Mouse (Mus musculus): ENCODE measurements around the gene Prol1. TPM values are rescaled to one million over a fixed set of nuclear protein-coding genes. Genes with fewer than 3 reads are reported as not detected.
"Not testable (repeated sequence)": the region's sequence is repeated elsewhere in the genome, so short reads cannot be mapped to it uniquely, and the experiment has no call there.

Gene Prol1
- not detected for total RNA-seq (2021)
- long read RNA-seq, experiment 1: 0 reads
- long read RNA-seq, experiment 2: 0 reads

- no peak for DNase-seq
Observed at GRCm38 (mm10) chr5:88317012-88317411, at the start of gene Prol1. TSS of gene Prol1 (plus strand) at chr5:88317312.

GRCm38 (mm10) chr5:88268619-88269018, 48.5 kb upstream of the Prol1 start, which contains the start of gene Gm7714:
TSS of gene Gm7714 (plus strand) at chr5:88268919.
- no peak for DNase-seq

GRCm38 (mm10) chr5:88311307-88311706, 5.8 kb upstream of the Prol1 start:
- DNase-seq: not testable (repeated sequence)

DNA sequence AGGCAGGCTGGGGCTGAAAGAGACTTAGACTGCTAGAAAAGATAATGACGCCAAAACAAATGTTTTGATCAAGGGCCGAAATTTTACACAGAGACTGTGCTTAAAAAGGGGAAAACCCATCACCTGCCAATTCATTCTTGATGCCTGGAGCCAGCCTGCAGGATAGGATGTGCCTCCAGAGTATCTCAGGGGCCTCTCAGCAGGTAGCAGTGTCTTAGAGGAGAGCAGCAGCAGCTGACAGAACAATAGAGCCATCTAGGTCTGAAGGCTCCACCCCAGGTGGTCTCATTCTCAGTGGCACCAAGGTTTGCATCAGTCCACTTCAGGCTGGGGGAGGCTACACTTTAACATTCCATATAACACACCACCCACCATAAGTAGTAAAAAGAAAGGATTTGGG, 31.4 kb downstream of the Prol1 start:
- DNase-seq: not testable (repeated sequence)

DNA sequence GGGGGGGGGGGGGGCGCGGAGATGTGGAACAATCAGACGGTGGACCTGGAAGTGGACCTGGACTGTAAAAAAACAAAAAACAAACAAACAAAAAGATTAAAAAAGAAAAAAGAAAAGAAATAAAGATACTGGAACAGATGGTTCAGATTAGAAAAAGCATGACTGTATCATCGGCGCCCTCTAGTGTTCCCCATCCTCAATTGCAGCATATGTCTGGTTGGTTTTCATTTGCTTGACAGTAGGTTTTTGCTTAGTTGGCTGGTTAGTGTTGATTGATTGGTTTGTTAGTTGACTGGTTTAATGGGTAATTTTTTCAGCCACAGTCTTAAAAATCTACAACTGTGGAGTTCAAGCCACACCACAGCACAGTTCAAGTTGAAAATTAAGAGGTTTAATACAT, 47.7 kb downstream of the Prol1 start:
- peak; percentile 9 for DNase-seq

DNA sequence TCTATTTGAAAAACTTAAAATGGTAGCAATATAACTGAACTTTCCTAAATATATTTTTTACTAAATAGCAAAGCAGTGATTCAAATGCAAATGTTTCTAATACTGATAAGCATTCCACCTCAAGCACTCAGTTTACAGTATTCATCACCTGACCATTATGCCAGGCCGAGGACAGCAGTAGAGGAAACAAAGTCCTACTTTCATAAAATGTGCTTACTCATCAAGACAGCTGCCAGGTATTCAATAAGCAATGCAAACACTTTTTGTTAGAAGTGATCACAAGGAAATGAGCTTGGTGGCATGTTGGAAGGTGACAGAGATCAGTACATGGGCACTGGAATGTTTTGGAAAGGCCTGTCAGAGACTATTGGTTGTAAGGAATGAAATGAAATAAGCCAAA, 49.8 kb downstream of the Prol1 start:
- DNase-seq: no peak

- DNase-seq: no peak
Observed at GRCm38 (mm10) chr5:88370578-88371232, 53.6 kb downstream of the Prol1 start.

GRCm38 (mm10) chr5:88372563-88372962, 55.5 kb downstream of the Prol1 start:
- no peak for DNase-seq

- no peak for DNase-seq
Observed at GRCm38 (mm10) chr5:88375808-88376207, 58.7 kb downstream of the Prol1 start, which contains the start of gene Amtn. TSS of gene Amtn (plus strand) at chr5:88376108.

Other genes with a start within 250 kb of the Prol1 start
- gene Smr2, start 230.8 kb upstream of the Prol1 start, total RNA-seq (2021): not detected
- gene Gm11116, start 205.8 kb upstream of the Prol1 start, total RNA-seq (2021): not detected
- gene Gm11115, start 163.2 kb upstream of the Prol1 start, total RNA-seq (2021): not detected
- not detected for gene Gm7714, start 48.4 kb upstream of the Prol1 start, total RNA-seq (2021)
- gene Amtn, start 58.8 kb downstream of the Prol1 start, total RNA-seq (2021): under 1 TPM; 0.23 to 0.79 TPM
- gene Ambn, start 138.7 kb downstream of the Prol1 start, total RNA-seq (2021): not detected
- gene Enam, start 170.7 kb downstream of the Prol1 start, total RNA-seq (2021): not detected
- under 1 TPM in 1 of 2 experiments, not detected in 1; 0.23 TPM for gene Jchain, start 210.6 kb downstream of the Prol1 start, total RNA-seq (2021)
- gene Utp3, start 237.2 kb downstream of the Prol1 start, total RNA-seq (2021): 10 to 100 TPM; 24.2 to 27.1 TPM
- 10 to 100 TPM in 1 of 2 experiments, 1 to 10 TPM in 1; 8.9 to 13.2 TPM for gene Rufy3, start 247.7 kb downstream of the Prol1 start, total RNA-seq (2021)